Mouse (Mus musculus): ENCODE measurements around the gene Ltbp1. TPM values are rescaled to one million over a fixed set of nuclear protein-coding genes. Genes with fewer than 3 reads are reported as not detected.

Gene Ltbp1
- total and polyA plus RNA-seq, 3 experiments, result 0.01 to 0.04 TPM; not detected in 1

- Histone ChIP-seq H3K9me3 (replicated peaks; ENCODE audit: insufficient read depth, low read length) (no peaks in the 10 kb centered on the region), H3K36me3 (ENCODE audit: control insufficient read depth in 1 of 2, insufficient read depth in 2 of 2, low read length in 2 of 2) (no peaks in the 10 kb centered on the region), H3K79me2 (ENCODE audit: control insufficient read depth, insufficient read depth, low read length, poor library complexity) (no peaks in the 10 kb centered on the region), H3K4me1 (ENCODE audit: control insufficient read depth in 1 of 2, insufficient read depth in 2 of 2, low read length in 2 of 2) (peaks cover 0 to 5% of the 10 kb centered on the region in 2 experiments; a peak in 1 of 4 replicates), H3K9ac (ENCODE audit: control insufficient read depth, low read depth, low read length, poor library complexity, severe bottlenecking) (no peak overlapping the region), H3K27me3 (ENCODE audit: control insufficient read depth in 1 of 2, insufficient read depth in 2 of 2, low read length in 2 of 2) (no peaks in the 10 kb centered on the region), H3K27ac (ENCODE audit: control insufficient read depth, low read depth, low read length) (no peak overlapping the region), H3K4me3 (ENCODE audit: control insufficient read depth in 1 of 2, insufficient read depth in 1 of 2, low read depth in 2 of 2, low read length in 2 of 2) (no peak overlapping the region)
- TF ChIP-seq CHD1 (IDR thresholded peaks at IDR 0.05; ENCODE audit: low read depth, low read length) (no peak), MAZ (IDR thresholded peaks at IDR 0.05; ENCODE audit: low read depth, low read length) (no peak), ZC3H11A (IDR thresholded peaks at IDR 0.05; ENCODE audit: low read depth, low read length) (no peak), POLR2A (IDR thresholded peaks at IDR 0.05; ENCODE audit: control insufficient read depth in 1 of 2, insufficient read depth in 1 of 2, low read depth in 1 of 2, low read length in 2 of 2, poor library complexity in 1 of 2) (no peak), MAFK (IDR thresholded peaks at IDR 0.05; ENCODE audit: borderline replicate concordance, low read depth, low read length) (no peak), NELFE (IDR thresholded peaks at IDR 0.05; ENCODE audit: low read depth, low read length) (no peak), ELF1 (IDR thresholded peaks at IDR 0.05; ENCODE audit: low read depth, low read length) (no peak), ZKSCAN1 (IDR thresholded peaks at IDR 0.05; ENCODE audit: low read depth, low read length) (no peak), KAT2A (conservative IDR thresholded peaks at IDR 0.05; ENCODE audit: low read depth, low read length) (no peak), TBP (IDR thresholded peaks at IDR 0.05; ENCODE audit: low read depth, low read length) (no peak)
- no peak for DNase-seq (ENCODE audit: low read depth, low spot score)
Measured at GRCm38 (mm10) chr17:74984681-74985080, 20.7 kb upstream of the Ltbp1 start.

- TF ChIP-seq E2F4 (IDR thresholded peaks at IDR 0.05; ENCODE audit: borderline replicate concordance, low read depth, low read length), result no peak
- Histone ChIP-seq H3K36me3 (ENCODE audit: control insufficient read depth in 1 of 2, insufficient read depth in 2 of 2, low read length in 2 of 2) (no peaks in the 10 kb centered on the region), H3K27ac (ENCODE audit: control insufficient read depth, low read depth, low read length) (no peak overlapping the region), H3K4me3 (ENCODE audit: control insufficient read depth in 1 of 2, insufficient read depth in 1 of 2, low read depth in 2 of 2, low read length in 2 of 2) (no peak overlapping the region), H3K9me3 (replicated peaks; ENCODE audit: insufficient read depth, low read length) (no peaks in the 10 kb centered on the region), H3K4me1 (ENCODE audit: control insufficient read depth in 1 of 2, insufficient read depth in 2 of 2, low read length in 2 of 2) (peaks cover 0 to 5% of the 10 kb centered on the region in 2 experiments; a peak in 1 of 4 replicates), H3K9ac (ENCODE audit: control insufficient read depth, low read depth, low read length, poor library complexity, severe bottlenecking) (no peak overlapping the region), H3K79me2 (ENCODE audit: control insufficient read depth, insufficient read depth, low read length, poor library complexity) (no peaks in the 10 kb centered on the region), H3K27me3 (ENCODE audit: control insufficient read depth in 1 of 2, insufficient read depth in 2 of 2, low read length in 2 of 2) (no peaks in the 10 kb centered on the region)
- peak; percentile 79 for DNase-seq (ENCODE audit: low read depth, low spot score)
Measured at GRCm38 (mm10) chr17:74987067-74987466, 18.3 kb upstream of the Ltbp1 start.

GRCm38 (mm10) chr17:74989691-74990090 is 15.7 kb upstream of the Ltbp1 start:
- no peak overlapping the region for H3K4me3 ChIP-seq (ENCODE audit: control insufficient read depth in 1 of 2, insufficient read depth in 1 of 2, low read depth in 2 of 2, low read length in 2 of 2)
- H3K27me3 ChIP-seq (ENCODE audit: control insufficient read depth in 1 of 2, insufficient read depth in 2 of 2, low read length in 2 of 2), result no peaks in the 10 kb centered on the region
- peaks cover 0 to 5% of the 10 kb centered on the region in 2 experiments; a peak in 1 of 4 replicates for H3K4me1 ChIP-seq (ENCODE audit: control insufficient read depth in 1 of 2, insufficient read depth in 2 of 2, low read length in 2 of 2)
- TF ChIP-seq ZNF384 (IDR thresholded peaks at IDR 0.05; ENCODE audit: low read depth, low read length) (no peak), ZMIZ1 (IDR thresholded peaks at IDR 0.05; ENCODE audit: low read depth, low read length) (no peak), E2F4 (IDR thresholded peaks at IDR 0.05; ENCODE audit: borderline replicate concordance, low read depth, low read length) (no peak), POLR2AphosphoS5 (IDR thresholded peaks at IDR 0.05; ENCODE audit: borderline replicate concordance, low read depth, low read length) (no peak), MAZ (IDR thresholded peaks at IDR 0.05; ENCODE audit: low read depth, low read length) (no peak), EP300 (IDR thresholded peaks at IDR 0.05; ENCODE audit: low read depth in 1 of 2, low read length in 2 of 2) (no peak), MYB (IDR thresholded peaks at IDR 0.05; ENCODE audit: low read depth, low read length) (no peak), TCF12 (IDR thresholded peaks at IDR 0.05; ENCODE audit: low read depth, low read length) (no peak), GATA1 (IDR thresholded peaks at IDR 0.05; ENCODE audit: low read depth, low read length) (no peak), CTCF (IDR thresholded peaks at IDR 0.05 in 2 of 3, conservative IDR thresholded peaks at IDR 0.05 in 1 of 3; ENCODE audit: control insufficient read depth in 1 of 3, insufficient read depth in 1 of 3, low read depth in 2 of 3, low read length in 3 of 3, poor library complexity in 1 of 3, severe bottlenecking in 1 of 3) (no peak), POLR2AphosphoS2 (IDR thresholded peaks at IDR 0.05; ENCODE audit: low read length) (no peak), USF1 (IDR thresholded peaks at IDR 0.05; ENCODE audit: low read depth, low read length) (no peak), ZKSCAN1 (IDR thresholded peaks at IDR 0.05; ENCODE audit: low read depth, low read length) (no peak), JUND (IDR thresholded peaks at IDR 0.05; ENCODE audit: low read depth, low read length) (no peak), MYC (IDR thresholded peaks at IDR 0.05; ENCODE audit: low read depth, low read length) (no peak), MAFK (IDR thresholded peaks at IDR 0.05; ENCODE audit: borderline replicate concordance, low read depth, low read length) (no peak), ELF1 (IDR thresholded peaks at IDR 0.05; ENCODE audit: low read depth, low read length) (no peak), KAT2A (conservative IDR thresholded peaks at IDR 0.05; ENCODE audit: low read depth, low read length) (no peak)
- H3K27ac ChIP-seq (ENCODE audit: control insufficient read depth, low read depth, low read length), result no peak overlapping the region
- H3K9ac ChIP-seq (ENCODE audit: control insufficient read depth, low read depth, low read length, poor library complexity, severe bottlenecking), result no peak overlapping the region
- no peak for DNase-seq (ENCODE audit: low read depth, low spot score)
- no peaks in the 10 kb centered on the region for H3K9me3 ChIP-seq (replicated peaks; ENCODE audit: insufficient read depth, low read length)
- no peaks in the 10 kb centered on the region for H3K79me2 ChIP-seq (ENCODE audit: control insufficient read depth, insufficient read depth, low read length, poor library complexity)
- no peaks in the 10 kb centered on the region for H3K36me3 ChIP-seq (ENCODE audit: control insufficient read depth in 1 of 2, insufficient read depth in 2 of 2, low read length in 2 of 2)

Data from MEL (cell line).